Mouse (Mus musculus): ENCODE measurements around the gene Senp7. TPM values are rescaled to one million over a fixed set of nuclear protein-coding genes. Genes with fewer than 3 reads are reported as not detected.
"Not testable (repeated sequence)": the region's sequence is repeated elsewhere in the genome, so short reads cannot be mapped to it uniquely, and the experiment has no call there.

Senp7 gene
- polyA plus RNA-seq, 1 experiment from 2014 or later: 28.5 TPM

GRCm38 (mm10) chr16:56117327-56118180 is 69.4 kb downstream of the Senp7 start:
- WGBS: 84% methylated on average over 10 of the region's 10 CpGs
- peaks cover 10% of the 10 kb centered on the region for H3K36me3 ChIP-seq (ENCODE audit: control insufficient read depth, insufficient read depth, low read length)
- no peak for ATAC-seq (ENCODE audit: low read depth)

GRCm38 (mm10) chr16:56122517-56122916 is 74.4 kb downstream of the Senp7 start:
- H3K4me3 ChIP-seq (ENCODE audit: low read length): no peak overlapping the region
- no peak overlapping the region for H3K4me2 ChIP-seq (ENCODE audit: low read depth, low read length)
- peaks cover 5% of the 10 kb centered on the region for H3K36me3 ChIP-seq (ENCODE audit: control insufficient read depth, insufficient read depth, low read length)
- no peak for ATAC-seq (ENCODE audit: low read depth)
- WGBS: 81% methylated on average over 5 of the region's 5 CpGs
- H3K4me1 ChIP-seq (replicated peaks; ENCODE audit: control insufficient read depth, insufficient read depth, low read length): no peaks in the 10 kb centered on the region
- H3K27ac ChIP-seq (ENCODE audit: low read length): no peak overlapping the region
- H3K9ac ChIP-seq (ENCODE audit: low read length): no peak overlapping the region
- no peaks in the 10 kb centered on the region for H3K9me3 ChIP-seq (ENCODE audit: control insufficient read depth, low read length)
- H3K27me3 ChIP-seq (ENCODE audit: control insufficient read depth, insufficient read depth, low read depth, low read length): no peaks in the 10 kb centered on the region

More at GRCm38 (mm10) chr16:56117327-56118180, 69.4 kb downstream of the Senp7 start:
- Histone ChIP-seq H3K27ac (ENCODE audit: low read length) (no peak overlapping the region), H3K9me3 (ENCODE audit: control insufficient read depth, low read length) (0 out of 2 replicates have a peak, but pooled peaks cover 3% of the 10 kb centered on the region), H3K4me3 (ENCODE audit: low read length) (no peak overlapping the region), H3K4me2 (ENCODE audit: low read depth, low read length) (no peak overlapping the region), H3K9ac (ENCODE audit: low read length) (no peak overlapping the region), H3K27me3 (ENCODE audit: control insufficient read depth, insufficient read depth, low read depth, low read length) (no peaks in the 10 kb centered on the region), H3K4me1 (replicated peaks; ENCODE audit: control insufficient read depth, insufficient read depth, low read length) (0 out of 2 replicates have a peak, but pooled peaks cover 2% of the 10 kb centered on the region)

GRCm38 (mm10) chr16:56124045-56124444 is 75.9 kb downstream of the Senp7 start:
- H3K4me1 ChIP-seq (replicated peaks; ENCODE audit: control insufficient read depth, insufficient read depth, low read length): no peaks in the 10 kb centered on the region
- no peak overlapping the region for H3K9ac ChIP-seq (ENCODE audit: low read length)
- H3K9me3 ChIP-seq (ENCODE audit: control insufficient read depth, low read length): no peaks in the 10 kb centered on the region
- H3K36me3 ChIP-seq (ENCODE audit: control insufficient read depth, insufficient read depth, low read length): peaks cover 5% of the 10 kb centered on the region
- no peaks in the 10 kb centered on the region for H3K27me3 ChIP-seq (ENCODE audit: control insufficient read depth, insufficient read depth, low read depth, low read length)
- no peak overlapping the region for H3K4me3 ChIP-seq (ENCODE audit: low read length)
- no peak overlapping the region for H3K4me2 ChIP-seq (ENCODE audit: low read depth, low read length)
- no peak overlapping the region for H3K27ac ChIP-seq (ENCODE audit: low read length)
- WGBS: 91% methylated on average over 3 of the region's 3 CpGs
- no peak for ATAC-seq (ENCODE audit: low read depth)

- no peaks in the 10 kb centered on the region for H3K27me3 ChIP-seq (ENCODE audit: control insufficient read depth, insufficient read depth, low read depth, low read length)
- no peak overlapping the region for H3K9ac ChIP-seq (ENCODE audit: low read length)
- H3K9me3 ChIP-seq (ENCODE audit: control insufficient read depth, low read length): no peaks in the 10 kb centered on the region
- WGBS: 30% methylated on average over 3 of the region's 3 CpGs
- no peak overlapping the region for H3K4me2 ChIP-seq (ENCODE audit: low read depth, low read length)
- H3K36me3 ChIP-seq (ENCODE audit: control insufficient read depth, insufficient read depth, low read length): peaks cover 5% of the 10 kb centered on the region
- no peak overlapping the region for H3K27ac ChIP-seq (ENCODE audit: low read length)
- no peak for ATAC-seq (ENCODE audit: low read depth)
- H3K4me1 ChIP-seq (replicated peaks; ENCODE audit: control insufficient read depth, insufficient read depth, low read length): peaks cover 3% of the 10 kb centered on the region; the same call in 1 of the 2 replicates
- no peak overlapping the region for H3K4me3 ChIP-seq (ENCODE audit: low read length)
Observed at GRCm38 (mm10) chr16:56131666-56132065, 83.5 kb downstream of the Senp7 start.

GRCm38 (mm10) chr16:56134149-56134548 is 86.0 kb downstream of the Senp7 start:
- WGBS: 33% methylated on average over 4 of the region's 4 CpGs
- Histone ChIP-seq H3K9me3 (ENCODE audit: control insufficient read depth, low read length) (no peaks in the 10 kb centered on the region), H3K9ac (ENCODE audit: low read length) (no peak overlapping the region), H3K4me1 (replicated peaks; ENCODE audit: control insufficient read depth, insufficient read depth, low read length) (peaks cover 3% of the 10 kb centered on the region; the same call in 1 of the 2 replicates), H3K27ac (ENCODE audit: low read length) (no peak overlapping the region), H3K27me3 (ENCODE audit: control insufficient read depth, insufficient read depth, low read depth, low read length) (no peaks in the 10 kb centered on the region), H3K36me3 (ENCODE audit: control insufficient read depth, insufficient read depth, low read length) (no peaks in the 10 kb centered on the region), H3K4me2 (ENCODE audit: low read depth, low read length) (no peak overlapping the region), H3K4me3 (ENCODE audit: low read length) (no peak overlapping the region)
- ATAC-seq (ENCODE audit: low read depth): 0 out of 2 replicates have a peak, but pooled peaks have one; percentile 34

GRCm38 (mm10) chr16:56137672-56138071 is 89.5 kb downstream of the Senp7 start:
- H3K27me3 ChIP-seq (ENCODE audit: control insufficient read depth, insufficient read depth, low read depth, low read length); H3K4me1 ChIP-seq (replicated peaks; ENCODE audit: control insufficient read depth, insufficient read depth, low read length); H3K9me3 ChIP-seq (ENCODE audit: control insufficient read depth, low read length); H3K4me2 ChIP-seq (ENCODE audit: low read depth, low read length); ATAC-seq (ENCODE audit: low read depth); H3K36me3 ChIP-seq (ENCODE audit: control insufficient read depth, insufficient read depth, low read length); H3K9ac ChIP-seq (ENCODE audit: low read length); H3K27ac ChIP-seq (ENCODE audit: low read length); H3K4me3 ChIP-seq (ENCODE audit: low read length): not testable (repeated sequence)
- WGBS: 89% methylated on average over 5 of the region's 5 CpGs

GRCm38 (mm10) chr16:56139921-56140320 is 91.8 kb downstream of the Senp7 start:
- Histone ChIP-seq H3K9me3 (ENCODE audit: control insufficient read depth, low read length) (no peaks in the 10 kb centered on the region), H3K36me3 (ENCODE audit: control insufficient read depth, insufficient read depth, low read length) (no peaks in the 10 kb centered on the region), H3K27me3 (ENCODE audit: control insufficient read depth, insufficient read depth, low read depth, low read length) (no peaks in the 10 kb centered on the region), H3K27ac (ENCODE audit: low read length) (no peak overlapping the region), H3K4me1 (replicated peaks; ENCODE audit: control insufficient read depth, insufficient read depth, low read length) (no peaks in the 10 kb centered on the region), H3K9ac (ENCODE audit: low read length) (no peak overlapping the region), H3K4me3 (ENCODE audit: low read length) (no peak overlapping the region), H3K4me2 (ENCODE audit: low read depth, low read length) (no peak overlapping the region)
- WGBS: 81% methylated on average over 3 of the region's 3 CpGs
- no peak for ATAC-seq (ENCODE audit: low read depth)

- WGBS: 95% methylated on average over 17 of the region's 17 CpGs
- H3K36me3 ChIP-seq (ENCODE audit: control insufficient read depth, insufficient read depth, low read length): no peaks in the 10 kb centered on the region
- H3K27me3 ChIP-seq (ENCODE audit: control insufficient read depth, insufficient read depth, low read depth, low read length): no peaks in the 10 kb centered on the region
Observed at GRCm38 (mm10) chr16:56144876-56145555, 96.9 kb downstream of the Senp7 start.

GRCm38 (mm10) chr16:56147679-56148078 is 99.5 kb downstream of the Senp7 start:
- 27% methylated on average over 2 of the region's 2 CpGs for WGBS
- Histone ChIP-seq H3K4me3 (ENCODE audit: low read length) (no peak overlapping the region), H3K27me3 (ENCODE audit: control insufficient read depth, insufficient read depth, low read depth, low read length) (no peaks in the 10 kb centered on the region), H3K9me3 (ENCODE audit: control insufficient read depth, low read length) (no peaks in the 10 kb centered on the region), H3K27ac (ENCODE audit: low read length) (no peak overlapping the region), H3K9ac (ENCODE audit: low read length) (no peak overlapping the region), H3K4me2 (ENCODE audit: low read depth, low read length) (no peak overlapping the region), H3K36me3 (ENCODE audit: control insufficient read depth, insufficient read depth, low read length) (no peaks in the 10 kb centered on the region), H3K4me1 (replicated peaks; ENCODE audit: control insufficient read depth, insufficient read depth, low read length) (no peaks in the 10 kb centered on the region)
- ATAC-seq (ENCODE audit: low read depth): no peak

More at GRCm38 (mm10) chr16:56144876-56145555, 96.9 kb downstream of the Senp7 start:
- H3K27ac ChIP-seq (ENCODE audit: low read length): no peak overlapping the region
- no peak overlapping the region for H3K9ac ChIP-seq (ENCODE audit: low read length)
- ATAC-seq (ENCODE audit: low read depth): no peak
- H3K9me3 ChIP-seq (ENCODE audit: control insufficient read depth, low read length): no peaks in the 10 kb centered on the region
- H3K4me3 ChIP-seq (ENCODE audit: low read length): no peak overlapping the region
- no peak overlapping the region for H3K4me2 ChIP-seq (ENCODE audit: low read depth, low read length)
- H3K4me1 ChIP-seq (replicated peaks; ENCODE audit: control insufficient read depth, insufficient read depth, low read length): no peaks in the 10 kb centered on the region

All from lung, embryonic 16.5 days (tissue).